Mouse (Mus musculus) kidney, postnatal 36 days (tissue): Measurements from ENCODE around the gene Gm5416.
"Not testable (repeated sequence)": the region's sequence is repeated elsewhere in the genome, so short reads cannot be mapped to it uniquely, and the experiment has no call there.

Experiments
- DNase-seq, 2 experiments: peaks; one replicate each; pipeline ENCODE4 v3.0.0; 2021 to 2022; ENCODE audit warnings: mixed read lengths in 2 of 2

The Gm5416 gene

DNA sequence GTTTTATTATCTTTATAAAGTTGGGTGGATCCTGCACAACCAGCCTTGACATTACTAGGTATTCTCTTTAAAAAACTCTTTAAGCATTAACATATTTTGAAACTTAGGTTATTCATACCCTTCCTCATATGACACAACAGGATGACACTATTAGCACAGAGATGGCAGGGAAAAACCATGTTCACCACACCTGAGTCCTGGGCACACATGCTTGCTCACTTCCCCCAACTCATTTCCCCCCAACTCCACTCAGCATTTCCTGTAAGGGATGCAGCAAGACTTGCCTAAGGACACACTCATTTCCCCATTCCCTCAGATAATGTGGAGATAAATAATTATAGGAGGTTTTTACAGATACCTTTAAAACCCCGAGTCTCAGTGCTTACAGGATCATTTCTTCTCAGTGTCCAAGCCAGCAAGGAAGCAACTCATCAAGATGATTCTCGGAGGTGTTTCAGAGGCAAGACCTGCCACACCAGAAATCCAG lies at the start of gene Gm5416:
Gene Gm5416, plus strand, starts transcription at position 437 of the 487 bp plus-strand sequence.
- no peak for DNase-seq

DNA sequence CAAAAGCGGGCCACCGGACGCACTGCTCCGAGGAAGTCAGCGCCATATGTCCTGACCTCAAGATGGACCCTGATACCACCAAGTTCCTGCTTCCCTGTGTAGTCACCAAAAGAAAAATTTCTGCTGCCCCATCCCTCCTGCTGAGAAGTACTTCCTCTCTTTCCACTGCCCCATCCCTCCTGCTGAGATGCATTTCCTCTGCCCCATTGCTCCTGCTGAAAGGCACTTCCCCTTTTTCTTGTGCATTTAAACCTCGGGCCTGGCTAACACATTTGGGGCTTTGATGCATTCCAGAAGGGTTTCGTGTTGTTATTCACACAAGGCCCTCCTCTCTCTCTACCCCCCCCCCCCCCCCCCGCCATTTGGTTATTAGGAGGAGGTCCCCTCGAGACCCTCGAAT lies 42.4 kb upstream of the Gm5416 start:
- DNase-seq: not testable (repeated sequence)

DNA sequence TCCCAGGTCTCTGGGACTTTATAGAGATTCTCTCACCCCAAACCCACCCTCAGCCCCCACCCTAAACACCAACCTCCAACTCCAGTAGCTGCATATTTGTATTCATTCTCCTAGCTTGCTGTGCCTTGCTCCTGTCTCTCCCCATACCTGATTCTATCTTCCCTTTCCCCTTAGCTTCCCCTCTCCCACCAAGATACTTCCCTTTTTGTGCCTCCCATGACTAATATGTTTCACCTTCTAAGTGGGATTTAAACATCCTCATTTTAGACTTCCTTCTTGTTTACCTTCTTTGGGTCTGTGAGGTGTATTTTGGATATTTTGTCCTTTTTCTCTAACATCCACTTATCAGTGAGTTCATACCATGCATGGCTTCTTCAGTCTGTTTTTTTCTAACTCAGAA lies 34.1 kb upstream of the Gm5416 start:
- DNase-seq: no peak

DNA sequence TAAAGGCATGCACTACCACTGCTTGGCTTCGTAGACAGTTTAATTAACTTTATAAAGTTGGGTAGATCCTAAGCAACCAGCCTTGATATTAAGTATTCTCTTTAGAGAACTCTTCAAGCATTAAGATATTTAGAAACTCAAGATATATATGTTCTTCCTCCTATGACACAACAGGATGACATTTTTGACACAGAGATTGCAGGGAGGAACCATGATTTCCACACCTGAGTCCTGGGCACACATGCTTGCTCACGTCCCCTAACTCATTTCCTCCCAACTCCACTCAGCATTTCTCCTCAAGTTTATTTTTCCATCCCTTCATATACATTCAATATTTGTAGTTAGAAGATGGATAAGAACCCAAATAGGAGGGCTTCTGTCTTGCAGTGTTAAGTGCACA lies 30.3 kb upstream of the Gm5416 start:
- DNase-seq: no peak

DNA sequence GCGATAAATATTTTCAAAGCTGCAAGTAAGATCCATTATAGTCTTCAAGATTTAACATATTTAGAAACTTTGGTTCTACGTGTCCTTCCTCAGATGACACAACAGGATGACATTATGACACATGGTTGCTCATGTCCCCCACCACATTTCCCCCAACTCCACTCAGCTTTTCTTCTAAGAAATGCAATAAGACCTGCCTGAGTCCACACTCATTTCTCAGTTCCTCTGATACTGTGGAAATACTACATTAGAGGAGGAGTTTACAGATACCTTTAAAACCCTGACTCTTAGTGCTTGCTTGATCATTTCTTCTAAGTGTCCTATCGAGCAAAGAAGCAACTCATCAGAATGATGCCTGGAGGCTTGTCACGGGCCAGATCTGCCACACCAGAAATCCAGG lies 26.3 kb upstream of the Gm5416 start, which contains the start of gene Gm5483:
Gene Gm5483, plus strand, starts transcription at position 301 of the 400 bp plus-strand sequence.
- not testable (repeated sequence) for DNase-seq

DNA sequence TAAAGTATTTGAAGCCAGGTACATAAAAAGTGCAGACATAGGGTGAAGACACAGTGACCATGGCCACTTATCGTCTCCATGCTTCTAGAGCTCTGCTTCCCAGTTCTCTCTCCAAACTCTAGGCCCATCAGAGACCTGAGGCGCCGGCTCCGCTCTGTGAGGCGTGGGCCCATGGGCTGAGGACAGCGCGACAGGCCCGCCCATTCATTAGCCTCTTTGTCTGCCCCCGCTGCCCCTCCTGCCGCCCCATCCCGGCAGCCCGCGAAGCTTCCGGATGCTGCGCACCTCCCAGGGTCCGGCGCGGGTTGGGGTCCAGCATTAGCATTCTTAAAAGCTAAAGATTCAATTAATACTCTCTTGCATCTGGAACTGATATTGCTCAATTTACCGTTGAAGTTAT lies 11.0 kb upstream of the Gm5416 start:
- no peak for DNase-seq

DNA sequence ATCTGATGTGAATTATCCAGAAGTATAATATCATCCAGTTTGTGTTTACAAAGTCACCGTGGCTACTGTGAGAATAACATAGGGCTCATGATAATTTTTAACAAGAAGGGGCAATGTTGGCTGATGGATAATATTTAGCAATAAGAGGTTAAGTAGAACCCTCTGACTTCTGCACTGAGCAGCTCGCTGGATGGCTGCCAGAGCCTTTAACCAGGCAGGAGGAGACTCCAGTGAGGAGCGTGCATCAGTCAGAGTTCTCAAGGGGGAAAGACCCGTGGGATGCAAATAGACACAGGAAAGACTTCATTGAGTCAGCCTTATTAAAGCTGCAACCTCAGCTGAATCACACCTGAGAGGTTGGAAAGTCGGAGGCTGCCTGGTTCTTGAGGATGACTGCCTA lies 6.4 kb upstream of the Gm5416 start:
- peak; percentile 48 to 72 for DNase-seq

DNA sequence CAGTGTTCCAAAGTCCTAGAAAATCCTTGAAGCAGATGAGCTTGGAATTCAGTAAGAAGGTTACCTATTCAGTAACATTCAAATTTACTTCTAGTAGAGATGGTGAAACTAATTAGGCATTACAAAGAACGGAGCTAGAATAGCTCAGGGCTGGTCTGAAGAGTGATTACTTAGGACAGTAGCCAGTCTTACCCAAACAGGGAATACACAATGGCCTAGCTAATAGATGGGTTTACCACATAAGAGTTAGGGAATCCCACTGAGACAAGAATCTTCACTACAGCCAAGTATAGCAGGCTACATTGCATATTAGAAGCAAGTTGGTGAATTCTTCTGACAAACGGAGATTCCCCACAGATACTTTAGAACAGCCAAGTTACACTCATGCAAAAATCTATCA lies 4.5 kb upstream of the Gm5416 start:
- not testable (repeated sequence) for DNase-seq

DNA sequence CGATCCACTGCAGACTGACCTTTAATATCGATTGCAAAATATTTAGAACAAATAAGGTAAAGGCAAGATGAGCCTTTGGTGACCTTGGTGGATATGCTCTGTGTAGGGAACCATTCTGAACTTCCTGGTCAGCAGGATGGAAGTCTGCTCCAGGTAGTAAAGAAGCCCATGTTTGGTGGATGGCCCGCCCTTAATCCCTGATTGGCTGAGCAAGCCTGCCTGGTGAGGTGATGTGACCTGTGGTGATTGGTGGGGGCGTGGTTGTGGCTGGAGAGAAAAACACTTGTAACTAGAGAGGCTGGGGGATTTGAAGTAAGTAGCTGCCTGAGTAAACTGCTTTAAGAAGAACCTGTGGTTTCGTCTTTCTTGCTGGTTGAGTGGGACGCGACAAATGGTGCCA lies 11.0 kb downstream of the Gm5416 start, which contains the start of gene 2010005H15Rik:
Gene 2010005H15Rik, plus strand, starts transcription at position 301 of the 400 bp plus-strand sequence.
- DNase-seq: not testable (repeated sequence)

DNA sequence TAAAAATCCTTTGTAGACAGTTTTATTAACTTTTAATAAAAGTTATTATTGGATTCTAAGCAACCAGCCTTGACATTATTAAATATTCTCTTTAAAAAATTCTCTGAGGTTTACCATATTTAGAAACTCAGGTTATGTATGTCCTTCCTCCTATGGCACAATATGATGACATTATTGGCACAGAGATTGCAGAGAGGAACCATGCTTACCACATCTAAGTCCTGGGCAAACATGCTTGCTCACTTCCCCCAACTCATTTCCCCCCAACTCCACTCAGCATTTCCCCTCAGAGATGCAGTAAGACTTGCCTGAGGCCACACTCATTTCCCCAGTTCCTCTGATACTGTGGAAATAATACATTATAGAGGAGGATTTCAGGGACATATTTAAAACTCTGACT lies 50.4 kb downstream of the Gm5416 start:
- DNase-seq: not testable (repeated sequence)
